Mouse (Mus musculus) cerebellum, adult 18-20 months (tissue): ENCODE results near the gene Hmmr.
A peak's percentile ranks its signal among the peaks of the same experiment; 100 is the strongest.

ENCODE experiments used
- DNase-seq, 2 experiments: peaks; one replicate each; pipeline ENCODE4 v3.0.0; 2021

The Hmmr gene

DNA sequence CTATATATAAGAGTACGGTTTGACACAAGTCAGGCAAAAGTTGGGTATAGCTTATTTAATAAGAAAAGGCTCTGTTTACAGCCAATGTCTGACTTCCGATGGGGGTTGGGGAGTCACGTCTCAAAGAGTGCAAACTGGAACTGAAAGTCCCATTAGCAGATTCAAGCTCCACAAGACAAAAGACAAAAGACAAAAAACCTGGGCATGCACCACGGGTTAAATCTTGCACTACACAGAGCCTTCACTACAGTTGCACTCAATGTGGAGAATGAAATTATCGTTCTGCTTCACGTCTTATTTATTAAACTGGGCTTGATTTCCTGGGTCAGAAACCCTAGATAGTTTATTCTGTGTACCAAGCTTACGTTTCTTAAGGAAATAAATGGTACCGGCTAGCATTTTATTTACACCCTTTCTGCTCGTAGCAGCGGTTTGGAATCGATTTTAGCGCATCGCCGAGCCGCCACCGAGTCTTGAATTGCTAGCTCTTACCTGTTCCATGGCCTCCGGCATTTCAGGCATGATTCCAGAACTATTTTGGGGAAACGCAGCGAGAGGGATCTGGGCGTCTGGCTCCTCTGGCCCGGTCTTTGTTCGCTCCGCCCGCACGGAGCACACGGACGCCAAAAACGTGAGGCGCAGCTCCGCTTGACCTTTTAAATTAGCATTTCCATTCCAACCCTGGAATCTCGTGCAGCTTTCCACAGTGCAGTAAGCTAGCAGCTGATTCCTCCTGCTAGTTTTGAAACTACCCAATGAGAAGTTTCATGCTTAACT lies 38.7 kb downstream of the Hmmr start:
- DNase-seq = peak; percentile 75 to 79

- DNase-seq = peak; percentile 56 to 66
Observed at GRCm38 (mm10) chr11:40693366-40693951, 39.8 kb downstream of the Hmmr start.

DNA sequence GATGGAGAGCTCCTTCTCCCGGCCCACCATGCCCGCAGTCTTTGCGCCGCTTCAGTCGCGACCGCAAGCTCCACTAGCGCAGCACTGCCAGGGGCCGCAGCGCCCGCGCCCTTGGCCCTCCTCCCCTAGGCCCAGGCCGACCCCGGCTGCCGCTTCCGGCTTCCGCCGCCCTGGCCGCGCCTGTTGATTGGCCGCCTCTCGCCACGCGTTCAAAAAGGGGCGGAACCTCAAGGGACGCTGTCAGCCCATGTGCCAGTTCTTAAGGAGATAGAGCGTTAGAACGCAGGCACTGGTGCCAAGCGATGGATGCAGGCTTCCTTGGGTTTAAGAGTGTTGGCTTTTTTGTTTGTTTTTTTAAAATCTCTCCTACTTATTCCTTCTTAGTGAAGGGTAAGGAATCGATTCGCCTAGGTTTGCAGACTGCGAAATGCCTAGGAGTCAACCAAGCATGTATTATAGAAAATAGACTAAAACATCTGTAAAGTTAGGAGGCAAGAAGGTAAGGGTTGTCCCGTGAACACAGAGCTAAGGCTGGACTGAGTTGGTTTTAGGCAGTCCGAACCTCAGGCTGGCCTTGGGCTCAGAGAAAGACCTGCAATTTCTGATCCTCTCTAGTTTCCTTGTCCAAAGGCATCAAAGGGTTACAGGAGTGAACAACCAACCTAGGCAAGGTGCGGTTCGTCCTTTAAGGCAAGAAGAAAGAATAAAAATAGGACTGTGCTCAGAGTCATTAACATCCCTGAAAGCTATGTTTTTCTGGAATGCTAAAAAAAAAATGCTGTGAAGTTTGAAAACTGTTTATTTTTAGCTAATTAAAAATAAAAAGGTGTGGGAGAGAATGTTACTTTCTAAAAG lies 40.5 kb downstream of the Hmmr start:
- DNase-seq = peak; percentile 94 to 95

GRCm38 (mm10) chr11:40692101-40692509 lies 41.1 kb downstream of the Hmmr start:
- no peak for DNase-seq

- DNase-seq = no peak
Observed at GRCm38 (mm10) chr11:40690444-40691127, 42.6 kb downstream of the Hmmr start.

GRCm38 (mm10) chr11:40683295-40683694 lies 49.9 kb downstream of the Hmmr start:
- DNase-seq = no peak

- DNase-seq = no peak
Observed at GRCm38 (mm10) chr11:40682456-40682855, 50.8 kb downstream of the Hmmr start.

DNA sequence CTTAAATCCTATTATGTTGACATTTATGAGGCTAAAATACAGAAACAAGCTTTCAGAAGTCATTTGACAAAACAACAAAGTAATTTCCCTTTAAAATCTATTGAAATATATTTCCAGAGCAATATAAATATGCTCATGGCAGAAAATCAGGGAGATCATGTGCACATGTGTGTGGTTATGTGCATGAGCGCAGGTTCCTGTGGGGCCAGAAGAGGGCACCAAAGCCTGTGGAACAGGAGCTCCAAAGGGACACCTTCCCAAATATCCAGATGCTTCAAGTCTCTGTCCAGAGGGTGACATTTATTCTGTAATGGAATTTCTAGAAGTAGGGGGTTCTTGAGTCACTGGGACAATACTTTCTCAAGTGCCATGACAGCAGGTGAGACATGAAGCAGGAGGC lies 56.1 kb downstream of the Hmmr start:
- DNase-seq = no peak

- no peak for DNase-seq
Observed at GRCm38 (mm10) chr11:40675014-40675730, 58.0 kb downstream of the Hmmr start.
